Mouse (Mus musculus) A20 (cell line): ENCODE data around the gene Lcn12.

Experiments used
- DNase-seq: peaks from one replicate; pipeline ENCODE4 v3.0.0-alpha.2; 2011; ENCODE audit warnings: low read depth, low spot score

Lcn12 gene

GRCm38 (mm10) chr2:25461407-25461806 is 32.3 kb downstream of the Lcn12 start:
- DNase-seq, result no peak

GRCm38 (mm10) chr2:25460551-25461309 is 33.0 kb downstream of the Lcn12 start, which contains the start of gene Paxx:
Paxx (minus strand) TSS chr2:25461094.
- peak; percentile 99 for DNase-seq

GRCm38 (mm10) chr2:25460135-25460534 is 33.6 kb downstream of the Lcn12 start:
- no peak for DNase-seq

- no peak for DNase-seq
Measured at GRCm38 (mm10) chr2:25458911-25459310, 34.8 kb downstream of the Lcn12 start.

GRCm38 (mm10) chr2:25457022-25457896 is 36.5 kb downstream of the Lcn12 start:
- no peak for DNase-seq

- DNase-seq, result no peak
Measured at GRCm38 (mm10) chr2:25456205-25456953, 37.3 kb downstream of the Lcn12 start, which contains the start of gene Clic3. Clic3 (plus strand) TSS chr2:25456838.

- DNase-seq, result no peak
Measured at GRCm38 (mm10) chr2:25452951-25453350, 40.8 kb downstream of the Lcn12 start.

GRCm38 (mm10) chr2:25450853-25451647 is 42.7 kb downstream of the Lcn12 start:
- peak; percentile 29 for DNase-seq

GRCm38 (mm10) chr2:25442682-25443081 is 51.0 kb downstream of the Lcn12 start:
- DNase-seq, result no peak

GRCm38 (mm10) chr2:25441067-25441466 is 52.6 kb downstream of the Lcn12 start:
- DNase-seq, result no peak
